Mouse (Mus musculus): ENCODE measurements around the gene Trim66. TPM values are rescaled to one million over a fixed set of nuclear protein-coding genes. Genes with fewer than 3 reads are reported as not detected.

The Trim66 gene
- polyA plus RNA-seq, 1 experiment from 2014 or later: 0.75 TPM

- Histone ChIP-seq H3K9me3 (ENCODE audit: control insufficient read depth, low read length) (no peaks in the 10 kb centered on the region), H3K27ac (replicated peaks; ENCODE audit: low read depth, low read length) (0 out of 2 replicates have a peak overlapping the region, but pooled peaks have one; percentile 43), H3K27me3 (ENCODE audit: control insufficient read depth, insufficient read depth, low read length) (no peaks in the 10 kb centered on the region), H3K4me3 (replicated peaks; ENCODE audit: low read depth, low read length) (peak overlapping the region; percentile 39), H3K9ac (replicated peaks; ENCODE audit: low read length) (peak overlapping the region; percentile 34; the same call in 1 of the 2 replicates), H3K4me2 (ENCODE audit: low read length) (peak overlapping the region; percentile 67), H3K4me1 (ENCODE audit: control insufficient read depth, insufficient read depth, low read length) (peaks cover 13% of the 10 kb centered on the region; the same call in 1 of the 2 replicates), H3K36me3 (ENCODE audit: control insufficient read depth, insufficient read depth, low read length) (no peaks in the 10 kb centered on the region)
- 60% methylated on average over 18 of the region's 18 CpGs for WGBS
- DNase-seq: no peak
- no peak for ATAC-seq (ENCODE audit: low FRiP score, low TSS enrichment)
Observed at GRCm38 (mm10) chr7:109492616-109493318, 15.2 kb downstream of the Trim66 start.

- DNase-seq: no peak
Observed at GRCm38 (mm10) chr7:109484221-109484620, 23.7 kb downstream of the Trim66 start.

GRCm38 (mm10) chr7:109480765-109481197 lies 27.2 kb downstream of the Trim66 start:
- DNase-seq (peak; percentile 58), ATAC-seq (ENCODE audit: low FRiP score, low TSS enrichment) (no peak)
- no peak overlapping the region for H3K4me3 ChIP-seq (replicated peaks; ENCODE audit: low read depth, low read length)
- no peaks in the 10 kb centered on the region for H3K27me3 ChIP-seq (ENCODE audit: control insufficient read depth, insufficient read depth, low read length)
- H3K9me3 ChIP-seq (ENCODE audit: control insufficient read depth, low read length): no peaks in the 10 kb centered on the region
- peak overlapping the region; percentile 33 for H3K4me2 ChIP-seq (ENCODE audit: low read length)
- H3K4me1 ChIP-seq (ENCODE audit: control insufficient read depth, insufficient read depth, low read length): no peaks in the 10 kb centered on the region
- H3K27ac ChIP-seq (replicated peaks; ENCODE audit: low read depth, low read length): no peak overlapping the region
- H3K36me3 ChIP-seq (ENCODE audit: control insufficient read depth, insufficient read depth, low read length): no peaks in the 10 kb centered on the region
- H3K9ac ChIP-seq (replicated peaks; ENCODE audit: low read length): no peak overlapping the region
- 30% methylated on average over 7 of the region's 7 CpGs for WGBS

More at GRCm38 (mm10) chr7:109484221-109484620, 23.7 kb downstream of the Trim66 start:
- H3K4me1 ChIP-seq (ENCODE audit: control insufficient read depth, insufficient read depth, low read length): no peaks in the 10 kb centered on the region
- H3K9ac ChIP-seq (replicated peaks; ENCODE audit: low read length): no peak overlapping the region
- H3K27ac ChIP-seq (replicated peaks; ENCODE audit: low read depth, low read length): no peak overlapping the region
- H3K4me3 ChIP-seq (replicated peaks; ENCODE audit: low read depth, low read length): no peak overlapping the region
- no peaks in the 10 kb centered on the region for H3K9me3 ChIP-seq (ENCODE audit: control insufficient read depth, low read length)
- H3K36me3 ChIP-seq (ENCODE audit: control insufficient read depth, insufficient read depth, low read length): no peaks in the 10 kb centered on the region
- 69% methylated on average over 5 of the region's 5 CpGs for WGBS
- no peak overlapping the region for H3K4me2 ChIP-seq (ENCODE audit: low read length)
- no peaks in the 10 kb centered on the region for H3K27me3 ChIP-seq (ENCODE audit: control insufficient read depth, insufficient read depth, low read length)
- ATAC-seq (ENCODE audit: low FRiP score, low TSS enrichment): no peak

GRCm38 (mm10) chr7:109477926-109478325 lies 30.0 kb downstream of the Trim66 start:
- Histone ChIP-seq H3K4me3 (replicated peaks; ENCODE audit: low read depth, low read length) (no peak overlapping the region), H3K4me1 (ENCODE audit: control insufficient read depth, insufficient read depth, low read length) (no peaks in the 10 kb centered on the region), H3K4me2 (ENCODE audit: low read length) (no peak overlapping the region), H3K9me3 (ENCODE audit: control insufficient read depth, low read length) (no peaks in the 10 kb centered on the region), H3K9ac (replicated peaks; ENCODE audit: low read length) (no peak overlapping the region), H3K36me3 (ENCODE audit: control insufficient read depth, insufficient read depth, low read length) (no peaks in the 10 kb centered on the region), H3K27ac (replicated peaks; ENCODE audit: low read depth, low read length) (no peak overlapping the region), H3K27me3 (ENCODE audit: control insufficient read depth, insufficient read depth, low read length) (no peaks in the 10 kb centered on the region)
- DNase-seq (no peak), ATAC-seq (ENCODE audit: low FRiP score, low TSS enrichment) (no peak)
- WGBS: 93% methylated on average over 3 of the region's 3 CpGs

GRCm38 (mm10) chr7:109470700-109471099 lies 37.2 kb downstream of the Trim66 start:
- no peak overlapping the region for H3K4me2 ChIP-seq (ENCODE audit: low read length)

GRCm38 (mm10) chr7:109468262-109468701 lies 39.7 kb downstream of the Trim66 start:
- no peaks in the 10 kb centered on the region for H3K36me3 ChIP-seq (ENCODE audit: control insufficient read depth, insufficient read depth, low read length)
- no peak overlapping the region for H3K9ac ChIP-seq (replicated peaks; ENCODE audit: low read length)
- WGBS: 56% methylated on average over 6 of the region's 6 CpGs
- H3K9me3 ChIP-seq (ENCODE audit: control insufficient read depth, low read length): no peaks in the 10 kb centered on the region
- ATAC-seq (ENCODE audit: low FRiP score, low TSS enrichment) (no peak), DNase-seq (peak; percentile 21)
- H3K4me1 ChIP-seq (ENCODE audit: control insufficient read depth, insufficient read depth, low read length): no peaks in the 10 kb centered on the region; the same call in 1 of the 2 replicates
- H3K27me3 ChIP-seq (ENCODE audit: control insufficient read depth, insufficient read depth, low read length): no peaks in the 10 kb centered on the region
- H3K27ac ChIP-seq (replicated peaks; ENCODE audit: low read depth, low read length): no peak overlapping the region
- no peak overlapping the region for H3K4me2 ChIP-seq (ENCODE audit: low read length)
- H3K4me3 ChIP-seq (replicated peaks; ENCODE audit: low read depth, low read length): no peak overlapping the region

More at GRCm38 (mm10) chr7:109470700-109471099, 37.2 kb downstream of the Trim66 start:
- Histone ChIP-seq H3K4me3 (replicated peaks; ENCODE audit: low read depth, low read length) (no peak overlapping the region), H3K36me3 (ENCODE audit: control insufficient read depth, insufficient read depth, low read length) (no peaks in the 10 kb centered on the region), H3K9me3 (ENCODE audit: control insufficient read depth, low read length) (no peaks in the 10 kb centered on the region), H3K27ac (replicated peaks; ENCODE audit: low read depth, low read length) (no peak overlapping the region), H3K27me3 (ENCODE audit: control insufficient read depth, insufficient read depth, low read length) (no peaks in the 10 kb centered on the region), H3K9ac (replicated peaks; ENCODE audit: low read length) (no peak overlapping the region), H3K4me1 (ENCODE audit: control insufficient read depth, insufficient read depth, low read length) (no peaks in the 10 kb centered on the region; the same call in 1 of the 2 replicates)
- WGBS: 75% methylated on average over 4 of the region's 4 CpGs
- DNase-seq: no peak
- ATAC-seq (ENCODE audit: low FRiP score, low TSS enrichment): no peak

- Histone ChIP-seq H3K27ac (replicated peaks; ENCODE audit: low read depth, low read length) (no peak overlapping the region), H3K9ac (replicated peaks; ENCODE audit: low read length) (no peak overlapping the region), H3K9me3 (ENCODE audit: control insufficient read depth, low read length) (no peaks in the 10 kb centered on the region), H3K4me1 (ENCODE audit: control insufficient read depth, insufficient read depth, low read length) (no peaks in the 10 kb centered on the region; the same call in 1 of the 2 replicates), H3K36me3 (ENCODE audit: control insufficient read depth, insufficient read depth, low read length) (no peaks in the 10 kb centered on the region), H3K27me3 (ENCODE audit: control insufficient read depth, insufficient read depth, low read length) (no peaks in the 10 kb centered on the region), H3K4me3 (replicated peaks; ENCODE audit: low read depth, low read length) (no peak overlapping the region), H3K4me2 (ENCODE audit: low read length) (no peak overlapping the region)
- DNase-seq: no peak
- no peak for ATAC-seq (ENCODE audit: low FRiP score, low TSS enrichment)
- WGBS: 66% methylated on average over 2 of the region's 2 CpGs
Observed at GRCm38 (mm10) chr7:109467591-109467990, 40.3 kb downstream of the Trim66 start.

- no peaks in the 10 kb centered on the region for H3K27me3 ChIP-seq (ENCODE audit: control insufficient read depth, insufficient read depth, low read length)
Observed at GRCm38 (mm10) chr7:109460698-109461097, 47.2 kb downstream of the Trim66 start.

GRCm38 (mm10) chr7:109456563-109456962 lies 51.4 kb downstream of the Trim66 start:
- Histone ChIP-seq H3K36me3 (ENCODE audit: control insufficient read depth, insufficient read depth, low read length) (no peaks in the 10 kb centered on the region), H3K27me3 (ENCODE audit: control insufficient read depth, insufficient read depth, low read length) (no peaks in the 10 kb centered on the region), H3K27ac (replicated peaks; ENCODE audit: low read depth, low read length) (no peak overlapping the region), H3K4me2 (ENCODE audit: low read length) (no peak overlapping the region), H3K4me3 (replicated peaks; ENCODE audit: low read depth, low read length) (no peak overlapping the region), H3K9ac (replicated peaks; ENCODE audit: low read length) (no peak overlapping the region), H3K4me1 (ENCODE audit: control insufficient read depth, insufficient read depth, low read length) (no peaks in the 10 kb centered on the region), H3K9me3 (ENCODE audit: control insufficient read depth, low read length) (no peaks in the 10 kb centered on the region)
- DNase-seq (no peak), ATAC-seq (ENCODE audit: low FRiP score, low TSS enrichment) (no peak)
- 77% methylated on average over 6 of the region's 6 CpGs for WGBS

More at GRCm38 (mm10) chr7:109460698-109461097, 47.2 kb downstream of the Trim66 start:
- no peaks in the 10 kb centered on the region for H3K9me3 ChIP-seq (ENCODE audit: control insufficient read depth, low read length)
- no peaks in the 10 kb centered on the region for H3K4me1 ChIP-seq (ENCODE audit: control insufficient read depth, insufficient read depth, low read length)
- no peak overlapping the region for H3K4me2 ChIP-seq (ENCODE audit: low read length)
- DNase-seq: no peak
- 90% methylated on average over 8 of the region's 8 CpGs for WGBS
- H3K36me3 ChIP-seq (ENCODE audit: control insufficient read depth, insufficient read depth, low read length): no peaks in the 10 kb centered on the region
- no peak overlapping the region for H3K27ac ChIP-seq (replicated peaks; ENCODE audit: low read depth, low read length)
- no peak for ATAC-seq (ENCODE audit: low FRiP score, low TSS enrichment)
- no peak overlapping the region for H3K9ac ChIP-seq (replicated peaks; ENCODE audit: low read length)
- H3K4me3 ChIP-seq (replicated peaks; ENCODE audit: low read depth, low read length): no peak overlapping the region

All from midbrain, embryonic 14.5 days (tissue).